Mouse (Mus musculus): ENCODE results near the gene Acot2.

DNA sequence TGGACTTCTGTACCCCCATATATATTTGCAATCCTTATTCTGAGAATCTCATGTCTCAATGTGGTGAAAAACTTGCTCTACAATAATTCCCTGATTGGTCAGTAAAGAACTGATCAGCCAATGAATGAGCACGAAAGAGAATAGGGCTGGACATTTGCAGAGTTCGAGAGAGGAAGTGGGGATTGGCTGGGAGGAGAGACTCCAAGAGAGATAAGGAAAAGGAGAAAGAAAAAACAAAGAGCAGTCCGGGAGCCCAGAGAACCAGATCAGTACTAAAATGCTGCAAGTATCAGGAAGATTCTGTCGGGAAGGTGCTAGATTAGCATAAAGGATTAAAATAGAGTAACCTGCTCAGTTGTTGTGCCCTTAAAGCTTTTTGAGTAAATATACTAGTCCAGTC is 38.6 kb upstream of the Acot2 start:
- TF ChIP-seq CTCF (IDR thresholded peaks at IDR 0.05; ENCODE audit: extremely low read depth, insufficient read depth, insufficient read length, insufficient replicate concordance) (no peak), POLR2A (IDR thresholded peaks at IDR 0.05; ENCODE audit: low read depth, low read length) (no peak)

Measured in spleen, adult 2 months (tissue).